In the genomic region with DNA sequence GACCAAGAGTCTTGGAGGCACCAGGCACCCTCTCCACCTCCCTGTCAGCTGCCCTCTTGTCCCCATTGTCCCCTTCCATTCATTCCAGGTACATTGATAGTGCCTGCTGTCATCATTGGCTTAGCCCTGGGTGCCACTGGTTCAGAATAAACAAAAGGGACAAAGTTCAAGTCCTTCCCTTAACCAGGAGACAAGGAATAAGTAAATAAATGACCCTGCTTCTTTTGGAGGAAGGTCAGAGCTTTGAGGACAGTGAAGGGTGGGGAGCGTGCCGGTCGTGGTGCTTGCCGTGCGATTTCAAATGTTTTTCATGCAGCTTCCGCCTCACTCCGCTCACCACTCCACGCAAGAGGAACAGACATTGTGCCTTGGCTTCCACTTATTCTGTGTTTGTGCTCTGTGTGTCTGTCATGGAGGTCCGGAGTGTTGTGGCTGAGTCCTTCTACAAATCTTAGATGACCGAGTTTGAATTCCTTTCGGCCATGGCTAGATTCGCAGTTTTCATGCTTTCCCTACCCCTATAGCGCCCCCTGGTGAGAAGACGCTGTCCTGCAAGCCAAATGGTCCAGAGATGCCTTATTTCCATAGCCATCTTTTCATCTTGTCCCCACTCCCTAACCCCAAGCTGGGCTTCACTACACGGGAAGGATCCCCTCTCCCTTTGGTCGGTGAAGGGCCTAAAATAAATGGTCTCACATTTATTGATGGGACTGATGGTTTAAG, we compare ENCODE assay signal across 9 mouse cellular contexts. TPM values are rescaled to one million over a fixed set of nuclear protein-coding genes. Genes with fewer than 3 reads are reported as not detected.
A peak's percentile ranks its signal among the peaks of the same experiment; 100 is the strongest.
DNase-seq lines count a peak whose midpoint lies in the region; ATAC-seq and TF ChIP-seq lines count a peak whose summit lies in the region.
"Had no signal": no experiment of that assay in that cellular context is flagged by ENCODE, and none has a peak within 500 bp of the region (broad histone marks: within the 10 kb centered on the region; RNA-seq: fewer than 3 reads in every experiment).

No protein-coding gene starts in this region.

- H3K9ac ChIP-seq in heart, embryonic 11.5 days (ENCODE audit: low read depth, low read length): 0 out of 2 replicates have a peak overlapping the region, but pooled peaks have one; percentile 22
- no peak overlapping the region; the same call in 1 of the 2 replicates for H3K9ac ChIP-seq in liver, postnatal 0 days (replicated peaks)
- H3K9ac ChIP-seq: limb, embryonic 12.5 days had no signal

- H3K9me3 ChIP-seq in heart, embryonic 11.5 days (replicated peaks; ENCODE audit: control insufficient read depth, low read length): no peaks in the 10 kb centered on the region
- H3K9me3 ChIP-seq in liver, postnatal 0 days (ENCODE audit: low read length): no peaks in the 10 kb centered on the region
- H3K9me3 ChIP-seq: limb, embryonic 12.5 days had no signal

- H3K27ac ChIP-seq in heart, embryonic 11.5 days (ENCODE audit: low read depth, low read length): no peak overlapping the region
- no peak overlapping the region for H3K27ac ChIP-seq in liver, postnatal 0 days (ENCODE audit: low read depth)
- H3K27ac ChIP-seq: limb, embryonic 12.5 days had no signal

- peak; percentile 98 for TF ChIP-seq CTCF in liver, postnatal 0 days (IDR thresholded peaks at IDR 0.05; ENCODE audit: low read depth)

- H3K4me1 ChIP-seq in heart, embryonic 11.5 days (ENCODE audit: control insufficient read depth, insufficient read depth, low read length): peaks cover 25% of the 10 kb centered on the region
- peaks cover 12% of the 10 kb centered on the region for H3K4me1 ChIP-seq in liver, postnatal 0 days (ENCODE audit: insufficient read depth)

- 41% methylated on average over 16 of the region's 16 CpGs for WGBS in heart, embryonic 11.5 days (ENCODE audit: insufficient replicate concordance)
- 31% methylated on average over 16 of the region's 16 CpGs for WGBS in liver, postnatal 0 days (ENCODE audit: insufficient replicate concordance)

- peak overlapping the region; percentile 43; the same call in 1 of the 2 replicates for H3K4me2 ChIP-seq in heart, embryonic 11.5 days
- peak overlapping the region; percentile 62 for H3K4me2 ChIP-seq in liver, postnatal 0 days (ENCODE audit: low read depth, low read length)
- H3K4me2 ChIP-seq: limb, embryonic 12.5 days had no signal

- H3K36me3 ChIP-seq in heart, embryonic 11.5 days (ENCODE audit: control insufficient read depth, insufficient read depth, low read length): no peaks in the 10 kb centered on the region
- no peaks in the 10 kb centered on the region for H3K36me3 ChIP-seq in liver, postnatal 0 days (replicated peaks; ENCODE audit: insufficient read depth, low read length)

- peak; percentile 79 for ATAC-seq in CD4-positive, CD25-positive, alpha-beta regulatory T cell, adult 4 months
- ATAC-seq in heart, embryonic 11.5 days (replicated peaks; ENCODE audit: insufficient number of reproducible peaks, low FRiP score, low TSS enrichment): no peak
- ATAC-seq in liver, postnatal 0 days: peak; percentile 52

- H3K27me3 ChIP-seq in heart, embryonic 11.5 days (ENCODE audit: control insufficient read depth, insufficient read depth, low read length): no peaks in the 10 kb centered on the region; the same call in 1 of the 2 replicates
- H3K27me3 ChIP-seq in liver, postnatal 0 days (ENCODE audit: insufficient read depth, low read length): no peaks in the 10 kb centered on the region
- H3K27me3 ChIP-seq: limb, embryonic 12.5 days had no signal

- TF ChIP-seq EP300 in liver, postnatal 0 days (IDR thresholded peaks at IDR 0.05; ENCODE audit: low read depth): no peak

- H3K4me3 ChIP-seq in heart, embryonic 11.5 days (ENCODE audit: low read depth, low read length): no peak overlapping the region
- peak overlapping the region; percentile 27 for H3K4me3 ChIP-seq in liver, postnatal 0 days (ENCODE audit: low read depth, low read length)
- H3K4me3 ChIP-seq: limb, embryonic 12.5 days had no signal

- DNase-seq in adrenal gland, adult 2 months: peak; percentile 81
- DNase-seq in embryo, embryonic 9.5 days (ENCODE audit: extremely low spot score): peak; percentile 80
- peak; percentile 74 to 91 for DNase-seq in kidney, postnatal 25 days
- peak; percentile 90 for DNase-seq in liver, postnatal 0 days
- DNase-seq in right cerebral cortex, adult 18-20 months: peak; percentile 79
- peak; percentile 64 to 83 for DNase-seq in urinary bladder, adult 18-20 months (ENCODE audit: low spot score in 2 of 2)

RNA-seq across cellular contexts. Expression of a gene that starts 6.2 kb away (rescaled TPM):
- polyA plus RNA-seq in CD4-positive, CD25-positive, alpha-beta regulatory T cell, adult 4 months (2017; shearing (Covaris generic)): 1 to 10 TPM in 1 of 2 experiments, under 1 TPM in 1; 0.67 to 2.9 TPM
- total RNA-seq in adrenal gland, adult 2 months (2021): 10 to 100 TPM; 21.9 to 27.5 TPM
- 64.9 and 70.9 TPM in 2 replicates for polyA plus RNA-seq in adrenal gland, adult 2 months (2012; rRNA removed)
- polyA plus RNA-seq in heart, embryonic 11.5 days (2014; fragmentation: Nextera tagmentation; extraction: Ambion mirVana): 20.0 and 20.1 TPM in 2 replicates
- polyA plus RNA-seq in liver, postnatal 0 days (2015; fragmentation: Nextera tagmentation; extraction: Ambion mirVana): 14.6 and 17.9 TPM in 2 replicates

RNA-seq across cellular contexts. Expression of a gene that starts 46.5 kb away (rescaled TPM):
- polyA plus RNA-seq in CD4-positive, CD25-positive, alpha-beta regulatory T cell, adult 4 months (2017; shearing (Covaris generic)): 10 to 100 TPM; 32.6 to 34.7 TPM
- total RNA-seq in adrenal gland, adult 2 months (2021): 10 to 100 TPM; 64.4 to 83.5 TPM
- 13.7 and 13.9 TPM in 2 replicates for polyA plus RNA-seq in adrenal gland, adult 2 months (2012; rRNA removed)
- polyA plus RNA-seq in heart, embryonic 11.5 days (2014; fragmentation: Nextera tagmentation; extraction: Ambion mirVana): 27.8 and 32.0 TPM in 2 replicates
- polyA plus RNA-seq in liver, postnatal 0 days (2015; fragmentation: Nextera tagmentation; extraction: Ambion mirVana): 15.9 and 18.5 TPM in 2 replicates

RNA-seq across cellular contexts. Expression of a gene that starts 54.3 kb away (rescaled TPM):
- 10 to 100 TPM; 42.0 to 74.5 TPM for polyA plus RNA-seq in CD4-positive, CD25-positive, alpha-beta regulatory T cell, adult 4 months (2017; shearing (Covaris generic))
- total RNA-seq in adrenal gland, adult 2 months (2021): 100 to 1,000 TPM; 435 to 767 TPM
- polyA plus RNA-seq in adrenal gland, adult 2 months (2012; rRNA removed): 215 and 251 TPM in 2 replicates
- 420 and 433 TPM in 2 replicates for polyA plus RNA-seq in heart, embryonic 11.5 days (2014; fragmentation: Nextera tagmentation; extraction: Ambion mirVana)
- 153 and 164 TPM in 2 replicates for polyA plus RNA-seq in liver, postnatal 0 days (2015; fragmentation: Nextera tagmentation; extraction: Ambion mirVana)
